Mouse (Mus musculus): ENCODE results near the gene Kat2b. TPM values are rescaled to one million over a fixed set of nuclear protein-coding genes. Genes with fewer than 3 reads are reported as not detected.
"Not testable (repeated sequence)": the region's sequence is repeated elsewhere in the genome, so short reads cannot be mapped to it uniquely, and the experiment has no call there.

Kat2b gene
- polyA plus RNA-seq, 1 experiment from 2014 or later: 5.1 TPM

- not testable (repeated sequence) for ATAC-seq (ENCODE audit: insufficient number of reproducible peaks, insufficient read depth, low FRiP score, low TSS enrichment, low read depth); H3K36me3 ChIP-seq; H3K27ac ChIP-seq; H3K4me3 ChIP-seq; H3K4me2 ChIP-seq; H3K9me3 ChIP-seq; H3K27me3 ChIP-seq; H3K9ac ChIP-seq
- H3K4me1 ChIP-seq: peaks cover 21% of the 10 kb centered on the region
- 93% methylated on average over 5 of the region's 5 CpGs for WGBS
Observed at GRCm38 (mm10) chr17:53570932-53571331, 4.3 kb downstream of the Kat2b start.

GRCm38 (mm10) chr17:53573019-53573556, 6.4 kb downstream of the Kat2b start:
- Histone ChIP-seq H3K27ac (no peak overlapping the region), H3K27me3 (no peaks in the 10 kb centered on the region), H3K4me1 (peaks cover 18% of the 10 kb centered on the region), H3K4me2 (no peak overlapping the region), H3K9ac (no peak overlapping the region), H3K4me3 (no peak overlapping the region), H3K9me3 (no peaks in the 10 kb centered on the region), H3K36me3 (no peaks in the 10 kb centered on the region)
- no peak for ATAC-seq (ENCODE audit: insufficient number of reproducible peaks, insufficient read depth, low FRiP score, low TSS enrichment, low read depth)
- whole genome bisulfite sequencing: 32% methylated on average over 4 of the region's 4 CpGs

GRCm38 (mm10) chr17:53577151-53577550, 10.5 kb downstream of the Kat2b start:
- no peaks in the 10 kb centered on the region for H3K9me3 ChIP-seq
- H3K9ac ChIP-seq: no peak overlapping the region
- no peak overlapping the region for H3K4me3 ChIP-seq
- no peak for ATAC-seq (ENCODE audit: insufficient number of reproducible peaks, insufficient read depth, low FRiP score, low TSS enrichment, low read depth)
- no peak overlapping the region for H3K4me2 ChIP-seq
- 83% methylated on average over 2 of the region's 2 CpGs for WGBS
- H3K36me3 ChIP-seq: no peaks in the 10 kb centered on the region
- H3K27me3 ChIP-seq: no peaks in the 10 kb centered on the region
- H3K4me1 ChIP-seq: peaks cover 7% of the 10 kb centered on the region
- no peak overlapping the region for H3K27ac ChIP-seq

- Histone ChIP-seq H3K4me3 (no peak overlapping the region), H3K27ac (no peak overlapping the region), H3K36me3 (no peaks in the 10 kb centered on the region), H3K9ac (no peak overlapping the region), H3K4me2 (no peak overlapping the region), H3K9me3 (no peaks in the 10 kb centered on the region), H3K27me3 (no peaks in the 10 kb centered on the region), H3K4me1 (peaks cover 7% of the 10 kb centered on the region)
- ATAC-seq (ENCODE audit: insufficient number of reproducible peaks, insufficient read depth, low FRiP score, low TSS enrichment, low read depth): no peak
- WGBS: 77% methylated on average over 5 of the region's 5 CpGs
Observed at GRCm38 (mm10) chr17:53577754-53578153, 11.1 kb downstream of the Kat2b start.

- no peak overlapping the region for H3K27ac ChIP-seq
- 79% methylated on average over 6 of the region's 6 CpGs for WGBS
- no peaks in the 10 kb centered on the region for H3K36me3 ChIP-seq
- no peaks in the 10 kb centered on the region for H3K27me3 ChIP-seq
- no peak for ATAC-seq (ENCODE audit: insufficient number of reproducible peaks, insufficient read depth, low FRiP score, low TSS enrichment, low read depth)
- H3K4me3 ChIP-seq: no peak overlapping the region
- H3K9ac ChIP-seq: no peak overlapping the region
- H3K9me3 ChIP-seq: no peaks in the 10 kb centered on the region
- H3K4me1 ChIP-seq: peaks cover 7% of the 10 kb centered on the region
- no peak overlapping the region for H3K4me2 ChIP-seq
Observed at GRCm38 (mm10) chr17:53578249-53578648, 11.6 kb downstream of the Kat2b start.

GRCm38 (mm10) chr17:53578776-53579175, 12.1 kb downstream of the Kat2b start:
- Histone ChIP-seq H3K36me3 (no peaks in the 10 kb centered on the region), H3K4me1 (peaks cover 7% of the 10 kb centered on the region), H3K9me3 (no peaks in the 10 kb centered on the region), H3K27me3 (no peaks in the 10 kb centered on the region), H3K4me2 (no peak overlapping the region), H3K27ac (no peak overlapping the region), H3K4me3 (no peak overlapping the region), H3K9ac (no peak overlapping the region)
- WGBS: 64% methylated on average over 9 of the region's 9 CpGs
- ATAC-seq (ENCODE audit: insufficient number of reproducible peaks, insufficient read depth, low FRiP score, low TSS enrichment, low read depth): no peak

- Histone ChIP-seq H3K27ac (no peak overlapping the region), H3K4me3 (no peak overlapping the region), H3K4me1 (peaks cover 7% of the 10 kb centered on the region), H3K4me2 (no peak overlapping the region), H3K9ac (no peak overlapping the region), H3K9me3 (no peaks in the 10 kb centered on the region), H3K36me3 (no peaks in the 10 kb centered on the region), H3K27me3 (no peaks in the 10 kb centered on the region)
- ATAC-seq (ENCODE audit: insufficient number of reproducible peaks, insufficient read depth, low FRiP score, low TSS enrichment, low read depth): no peak
- 65% methylated on average over 4 of the region's 4 CpGs for WGBS
Observed at GRCm38 (mm10) chr17:53579612-53580011, 13.0 kb downstream of the Kat2b start.

- Histone ChIP-seq H3K9me3 (no peaks in the 10 kb centered on the region), H3K4me3 (no peak overlapping the region), H3K36me3 (no peaks in the 10 kb centered on the region; the same call in 1 of the 2 replicates), H3K4me2 (no peak overlapping the region), H3K27ac (no peak overlapping the region), H3K4me1 (peaks cover 7% of the 10 kb centered on the region), H3K27me3 (no peaks in the 10 kb centered on the region), H3K9ac (no peak overlapping the region)
- no peak for ATAC-seq (ENCODE audit: insufficient number of reproducible peaks, insufficient read depth, low FRiP score, low TSS enrichment, low read depth)
- 82% methylated on average over 3 of the region's 3 CpGs for WGBS
Observed at GRCm38 (mm10) chr17:53580237-53580636, 13.6 kb downstream of the Kat2b start.

GRCm38 (mm10) chr17:53582026-53582585, 15.4 kb downstream of the Kat2b start:
- WGBS: 44% methylated on average over 4 of the region's 4 CpGs
- Histone ChIP-seq H3K27me3 (no peaks in the 10 kb centered on the region), H3K4me1 (peaks cover 12% of the 10 kb centered on the region), H3K27ac (no peak overlapping the region), H3K9me3 (no peaks in the 10 kb centered on the region), H3K9ac (no peak overlapping the region), H3K4me2 (no peak overlapping the region), H3K4me3 (no peak overlapping the region), H3K36me3 (no peaks in the 10 kb centered on the region; the same call in 1 of the 2 replicates)
- ATAC-seq (ENCODE audit: insufficient number of reproducible peaks, insufficient read depth, low FRiP score, low TSS enrichment, low read depth): no peak

- Histone ChIP-seq H3K4me2 (no peak overlapping the region), H3K4me3 (no peak overlapping the region), H3K27ac (no peak overlapping the region), H3K9ac (no peak overlapping the region), H3K9me3 (no peaks in the 10 kb centered on the region), H3K27me3 (no peaks in the 10 kb centered on the region), H3K36me3 (no peaks in the 10 kb centered on the region; the same call in 1 of the 2 replicates), H3K4me1 (peaks cover 19% of the 10 kb centered on the region)
- WGBS: 75% methylated on average over 7 of the region's 7 CpGs
- no peak for ATAC-seq (ENCODE audit: insufficient number of reproducible peaks, insufficient read depth, low FRiP score, low TSS enrichment, low read depth)
Observed at GRCm38 (mm10) chr17:53582805-53583204, 16.1 kb downstream of the Kat2b start.

GRCm38 (mm10) chr17:53583846-53584579, 17.4 kb downstream of the Kat2b start:
- H3K27me3 ChIP-seq: no peaks in the 10 kb centered on the region
- no peak overlapping the region for H3K27ac ChIP-seq
- WGBS: 87% methylated on average over 11 of the region's 11 CpGs
- H3K36me3 ChIP-seq: no peaks in the 10 kb centered on the region; the same call in 1 of the 2 replicates
- peaks cover 14% of the 10 kb centered on the region for H3K4me1 ChIP-seq
- no peak overlapping the region for H3K9ac ChIP-seq
- H3K4me3 ChIP-seq: no peak overlapping the region
- H3K4me2 ChIP-seq: no peak overlapping the region
- H3K9me3 ChIP-seq: no peaks in the 10 kb centered on the region
- ATAC-seq (ENCODE audit: insufficient number of reproducible peaks, insufficient read depth, low FRiP score, low TSS enrichment, low read depth): no peak
